Mouse (Mus musculus) cortical plate, adult 2 months (tissue): ENCODE results near the gene Wwp2.

Source experiments
- CTCF ChIP-seq: fragments of 200-500 bp; IDR thresholded peaks from 2 replicates; pipeline ENCODE4 v1.5.1; 2011; ENCODE audit warnings: mild to moderate bottlenecking, control low read depth, low read length; ENCODE audit not compliant: insufficient read depth; ENCODE audit errors: extremely low read depth
- POLR2A ChIP-seq: fragments of 200-500 bp; IDR thresholded peaks from 2 replicates; pipeline ENCODE4 v1.6.1; 2011; ENCODE audit warnings: mild to moderate bottlenecking, low read length, control low read depth; ENCODE audit not compliant: insufficient read depth; ENCODE audit errors: extremely low read depth

- TF ChIP-seq POLR2A (peak; percentile 45; the same call in 1 of the 2 replicates), CTCF (no peak)
These were observed 33.0 kb upstream of the Wwp2 start, which contains the start of gene Nqo1 for GRCm38 (mm10) chr8:107403038-107403781.
